Mouse (Mus musculus) midbrain, embryonic 16.5 days (tissue): Measurements from ENCODE around the gene Letmd1. TPM values are rescaled to one million over a fixed set of nuclear protein-coding genes. Genes with fewer than 3 reads are reported as not detected.

ENCODE experiments used
- ATAC-seq: fragments of 200-750 bp; cut with Nextera tagmentation; 2 replicates; pipeline ENCODE4 v1.8.0; 2017; ENCODE audit warnings: moderate TSS enrichment
- H3K27ac ChIP-seq: fragments of 300-500 bp; sonication (generic); 2 replicates; pipeline ENCODE4 v1.5.1; 2014; ENCODE audit warnings: mild to moderate bottlenecking, low read length, mixed read lengths
- H3K27me3 ChIP-seq: fragments of 300-500 bp; sonication (generic); 2 replicates; pipeline ENCODE4 v1.6.1; 2014; ENCODE audit warnings: low read depth, low read length, mixed read lengths; ENCODE audit not compliant: control insufficient read depth, insufficient read depth
- H3K36me3 ChIP-seq: fragments of 300-500 bp; sonication (generic); 2 replicates; pipeline ENCODE4 v1.6.1; 2014; ENCODE audit warnings: mild to moderate bottlenecking, low read length, moderate library complexity, mixed read lengths; ENCODE audit not compliant: control insufficient read depth, insufficient read depth
- H3K4me1 ChIP-seq: fragments of 300-500 bp; sonication (generic); 2 replicates; pipeline ENCODE4 v1.6.1; 2014; ENCODE audit warnings: mild to moderate bottlenecking, low read length, mixed read lengths; ENCODE audit not compliant: control insufficient read depth, insufficient read depth
- H3K4me2 ChIP-seq: fragments of 300-500 bp; sonication (generic); 2 replicates; pipeline ENCODE4 v1.6.1; 2014; ENCODE audit warnings: mild to moderate bottlenecking, low read length, mixed read lengths
- H3K4me3 ChIP-seq: fragments of 300-500 bp; sonication (generic); 2 replicates; pipeline ENCODE4 v1.5.1; 2014; ENCODE audit warnings: low read depth, mild to moderate bottlenecking, low read length, moderate library complexity, mixed read lengths
- H3K9ac ChIP-seq: fragments of 300-500 bp; sonication (generic); 2 replicates; pipeline ENCODE4 v1.6.1; 2014; ENCODE audit warnings: low read depth, low read length, mixed read lengths
- H3K9me3 ChIP-seq: fragments of 300-500 bp; sonication (generic); replicated peaks from 2 replicates; pipeline ENCODE4 v1.6.1; 2014; ENCODE audit warnings: mild to moderate bottlenecking, low read length, mixed read lengths; ENCODE audit not compliant: control insufficient read depth, poor library complexity, severe bottlenecking
- WGBS: fragments of 180-500 bp; shearing (Covaris S2); extraction: QIAGEN DNeasy Blood & Tissue Kit; methylation state at CpG from one replicate; pipeline ENCODE4 v1.1.7; 2014; 5-methylcytosine and 5-hydroxymethylcytosine counted together
- polyA plus RNA-seq: library from polyadenylated mRNA; unstranded; fragments of >200 nt; fragmentation: Nextera tagmentation; extraction: Ambion mirVana; gene quantifications from 2 replicates; pipeline ENCODE4 v1.2.1, GENCODE M21; 2015

The Letmd1 gene
- polyA plus RNA-seq, 1 experiment from 2014 or later, result 57.5 TPM

- Histone ChIP-seq H3K36me3 (no peaks in the 10 kb centered on the region), H3K27ac (no peak overlapping the region), H3K4me2 (no peak overlapping the region), H3K27me3 (no peaks in the 10 kb centered on the region), H3K9ac (no peak overlapping the region), H3K9me3 (no peaks in the 10 kb centered on the region), H3K4me3 (no peak overlapping the region), H3K4me1 (peaks cover 5% of the 10 kb centered on the region; the same call in 1 of the 2 replicates)
- ATAC-seq, result no peak
- 81% methylated on average over 2 of the region's 2 CpGs for WGBS
Measured at GRCm38 (mm10) chr15:100446887-100447286, 21.9 kb upstream of the Letmd1 start.

- Histone ChIP-seq H3K4me2 (no peak overlapping the region), H3K9ac (no peak overlapping the region), H3K4me3 (no peak overlapping the region), H3K9me3 (no peaks in the 10 kb centered on the region), H3K36me3 (no peaks in the 10 kb centered on the region), H3K4me1 (peaks cover 5% of the 10 kb centered on the region; the same call in 1 of the 2 replicates), H3K27ac (no peak overlapping the region), H3K27me3 (no peaks in the 10 kb centered on the region)
- 78% methylated on average over 4 of the region's 4 CpGs for WGBS
- no peak for ATAC-seq
Measured at GRCm38 (mm10) chr15:100448572-100448971, 20.3 kb upstream of the Letmd1 start.

GRCm38 (mm10) chr15:100449495-100449894 is 19.3 kb upstream of the Letmd1 start:
- no peaks in the 10 kb centered on the region for H3K9me3 ChIP-seq
- no peaks in the 10 kb centered on the region for H3K36me3 ChIP-seq
- no peak overlapping the region for H3K4me2 ChIP-seq
- no peak overlapping the region for H3K9ac ChIP-seq
- H3K4me1 ChIP-seq, result no peaks in the 10 kb centered on the region
- no peak overlapping the region for H3K4me3 ChIP-seq
- no peaks in the 10 kb centered on the region for H3K27me3 ChIP-seq
- ATAC-seq, result no peak
- 90% methylated on average over 3 of the region's 3 CpGs for WGBS
- no peak overlapping the region for H3K27ac ChIP-seq

GRCm38 (mm10) chr15:100451245-100451644 is 17.6 kb upstream of the Letmd1 start:
- Histone ChIP-seq H3K27me3 (no peaks in the 10 kb centered on the region), H3K9me3 (no peaks in the 10 kb centered on the region), H3K4me2 (no peak overlapping the region), H3K4me3 (no peak overlapping the region), H3K36me3 (no peaks in the 10 kb centered on the region), H3K4me1 (no peaks in the 10 kb centered on the region), H3K9ac (no peak overlapping the region), H3K27ac (no peak overlapping the region)
- no peak for ATAC-seq
- WGBS, result 71% methylated on average over 16 of the region's 16 CpGs

GRCm38 (mm10) chr15:100452486-100452885 is 16.3 kb upstream of the Letmd1 start:
- Histone ChIP-seq H3K4me2 (no peak overlapping the region), H3K27me3 (no peaks in the 10 kb centered on the region), H3K4me3 (no peak overlapping the region), H3K9me3 (no peaks in the 10 kb centered on the region), H3K9ac (no peak overlapping the region), H3K27ac (no peak overlapping the region), H3K36me3 (no peaks in the 10 kb centered on the region), H3K4me1 (no peaks in the 10 kb centered on the region)
- ATAC-seq, result no peak
- 81% methylated on average over 11 of the region's 11 CpGs for WGBS

- 60% methylated on average over 7 of the region's 7 CpGs for whole genome bisulfite sequencing
- Histone ChIP-seq H3K27me3 (no peaks in the 10 kb centered on the region), H3K4me3 (no peak overlapping the region), H3K27ac (no peak overlapping the region), H3K9ac (no peak overlapping the region), H3K4me1 (no peaks in the 10 kb centered on the region; the same call in 1 of the 2 replicates), H3K36me3 (no peaks in the 10 kb centered on the region), H3K9me3 (no peaks in the 10 kb centered on the region), H3K4me2 (no peak overlapping the region)
- no peak for ATAC-seq
Measured at GRCm38 (mm10) chr15:100456356-100456991, 12.3 kb upstream of the Letmd1 start.

GRCm38 (mm10) chr15:100457340-100457739 is 11.5 kb upstream of the Letmd1 start:
- peak; percentile 28; the same call in 1 of the 2 replicates for ATAC-seq
- 10% methylated on average over 17 of the region's 17 CpGs for WGBS
- H3K4me2 ChIP-seq, result no peak overlapping the region
- no peak overlapping the region for H3K27ac ChIP-seq
- H3K4me3 ChIP-seq, result no peak overlapping the region
- no peaks in the 10 kb centered on the region for H3K36me3 ChIP-seq
- no peaks in the 10 kb centered on the region; the same call in 1 of the 2 replicates for H3K4me1 ChIP-seq
- no peaks in the 10 kb centered on the region for H3K9me3 ChIP-seq
- H3K9ac ChIP-seq, result no peak overlapping the region
- no peaks in the 10 kb centered on the region for H3K27me3 ChIP-seq

- Histone ChIP-seq H3K4me3 (no peak overlapping the region), H3K9ac (no peak overlapping the region), H3K27ac (no peak overlapping the region), H3K27me3 (no peaks in the 10 kb centered on the region), H3K9me3 (no peaks in the 10 kb centered on the region), H3K36me3 (no peaks in the 10 kb centered on the region), H3K4me1 (no peaks in the 10 kb centered on the region; the same call in 1 of the 2 replicates), H3K4me2 (no peak overlapping the region)
- no peak for ATAC-seq
- WGBS, result 42% methylated on average over 10 of the region's 10 CpGs
Measured at GRCm38 (mm10) chr15:100458055-100458454, 10.8 kb upstream of the Letmd1 start.

- no peak overlapping the region for H3K27ac ChIP-seq
- peak overlapping the region; percentile 25; the same call in 1 of the 2 replicates for H3K4me2 ChIP-seq
- WGBS, result 14% methylated on average over 12 of the region's 12 CpGs
- ATAC-seq, result no peak
- H3K9me3 ChIP-seq, result no peaks in the 10 kb centered on the region
- no peaks in the 10 kb centered on the region for H3K27me3 ChIP-seq
- H3K36me3 ChIP-seq, result no peaks in the 10 kb centered on the region
- H3K9ac ChIP-seq, result no peak overlapping the region
- H3K4me3 ChIP-seq, result no peak overlapping the region
- H3K4me1 ChIP-seq, result no peaks in the 10 kb centered on the region; the same call in 1 of the 2 replicates
Measured at GRCm38 (mm10) chr15:100460942-100461341, 7.9 kb upstream of the Letmd1 start.
